Mouse (Mus musculus) left cerebral cortex, adult 2 months (tissue): ENCODE results near the gene Slc35b3. TPM values are rescaled to one million over a fixed set of nuclear protein-coding genes. Genes with fewer than 3 reads are reported as not detected.

Experiments
- DNase-seq, 2 experiments: peaks; one replicate each; pipeline ENCODE4 v3.0.0; 2021 to 2022; ENCODE audit warnings: low spot score in 2 of 2, mixed read lengths in 1 of 2; ENCODE audit errors: extremely low spot score in 1 of 2
- H3K27ac ChIP-seq: fragments of 200-600 bp; 2 replicates; pipeline ENCODE4 v1.8.1; 2022
- H3K4me3 ChIP-seq: fragments of 200-600 bp; 2 replicates; pipeline ENCODE4 v1.8.1; 2022
- CTCF ChIP-seq: fragments of 200-600 bp; IDR thresholded peaks from 2 replicates; pipeline ENCODE4 v1.8.1; 2022; ENCODE audit warnings: antibody characterized with exemption, mild to moderate bottlenecking, moderate library complexity
- intact Hi-C: fragments of 180-260 bp; cut with DNase I; formaldehyde crosslinking; loops from one replicate; pipeline ENCODE4 v1.15.1; 2025
- total RNA-seq, 2 experiments: library from RNA; stranded (reverse); gene quantifications; 2 replicates each; pipeline ENCODE4 v1.2.3; 2021

Slc35b3 gene
- total RNA-seq, 2 experiments from 2014 or later: 19.5 to 20.7 TPM

DNA sequence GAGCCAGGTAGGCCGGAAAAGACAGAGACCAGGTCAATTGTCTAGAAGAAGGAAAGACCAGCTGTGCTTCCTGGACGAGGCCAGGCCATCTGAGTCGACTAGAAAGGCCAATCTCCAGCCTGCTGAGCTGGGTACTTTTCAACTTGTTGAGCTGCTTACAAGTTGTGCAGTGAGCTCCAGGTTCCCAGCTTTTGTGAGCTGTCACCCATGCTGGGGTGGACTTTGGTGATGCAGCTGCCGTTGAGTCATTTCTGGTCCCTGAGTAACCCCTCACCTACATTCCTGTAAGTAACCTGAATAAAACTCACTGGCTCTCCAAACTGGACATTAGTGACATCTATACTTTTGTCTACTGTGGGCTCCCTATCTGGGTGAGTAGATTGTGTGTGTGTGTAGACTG, 10.4 kb upstream of the Slc35b3 start:
- Histone ChIP-seq H3K27ac (no peak overlapping the region), H3K4me3 (no peak overlapping the region)
- intact Hi-C loops: no loop called here
- TF ChIP-seq CTCF: no peak
- no peak for DNase-seq

DNA sequence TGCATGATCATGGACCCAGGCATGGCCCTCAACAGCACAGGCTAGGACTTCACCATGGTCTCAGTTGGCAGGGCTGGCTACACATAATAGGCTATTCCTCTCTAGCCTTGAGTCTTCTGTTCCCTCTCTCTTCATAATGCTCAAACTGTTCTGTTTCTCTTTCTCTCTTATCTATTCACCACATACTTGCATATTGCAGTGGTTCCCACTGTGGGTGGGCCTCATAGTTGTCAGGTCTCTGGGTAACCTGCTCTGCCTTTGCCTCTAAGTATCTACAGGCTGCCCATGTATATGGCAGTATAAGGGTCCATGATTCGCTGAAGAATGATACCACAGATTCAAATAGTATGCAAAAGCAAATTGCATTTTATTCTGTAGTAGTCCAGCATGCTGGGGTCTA, 6.8 kb upstream of the Slc35b3 start:
- no peak overlapping the region for H3K27ac ChIP-seq
- DNase-seq: no peak
- TF ChIP-seq CTCF: no peak
- intact Hi-C loops: no loop called here
- no peak overlapping the region for H3K4me3 ChIP-seq

DNA sequence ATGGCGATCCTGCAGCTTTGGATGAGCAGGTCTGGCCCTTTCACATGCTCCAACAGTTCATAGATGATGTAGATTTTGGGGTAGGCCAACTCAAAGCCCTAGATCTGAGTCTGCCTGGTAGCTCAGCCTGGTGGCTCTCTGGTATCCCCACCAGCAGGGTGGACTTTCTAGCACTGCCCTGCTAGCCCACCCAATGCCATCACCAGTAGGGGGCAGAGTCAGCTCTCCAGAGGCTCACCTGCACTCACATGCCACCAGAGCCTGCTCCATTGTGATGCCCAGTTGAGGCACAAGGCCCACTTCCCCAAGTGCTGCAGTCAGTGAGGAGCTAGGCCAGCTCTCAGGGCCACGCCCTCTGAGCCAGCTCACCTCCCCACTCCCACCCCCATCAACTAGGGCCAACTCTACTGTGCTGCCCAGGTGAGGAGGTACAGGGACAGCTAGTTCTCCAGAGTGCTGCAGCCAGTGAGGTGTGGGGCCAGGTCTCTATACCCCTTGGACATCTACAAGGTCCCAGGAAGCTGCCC, 6.3 kb upstream of the Slc35b3 start:
- Histone ChIP-seq H3K27ac (no peak overlapping the region), H3K4me3 (no peak overlapping the region)
- intact Hi-C loops: no loop called here
- no peak for DNase-seq
- no peak for TF ChIP-seq CTCF

DNA sequence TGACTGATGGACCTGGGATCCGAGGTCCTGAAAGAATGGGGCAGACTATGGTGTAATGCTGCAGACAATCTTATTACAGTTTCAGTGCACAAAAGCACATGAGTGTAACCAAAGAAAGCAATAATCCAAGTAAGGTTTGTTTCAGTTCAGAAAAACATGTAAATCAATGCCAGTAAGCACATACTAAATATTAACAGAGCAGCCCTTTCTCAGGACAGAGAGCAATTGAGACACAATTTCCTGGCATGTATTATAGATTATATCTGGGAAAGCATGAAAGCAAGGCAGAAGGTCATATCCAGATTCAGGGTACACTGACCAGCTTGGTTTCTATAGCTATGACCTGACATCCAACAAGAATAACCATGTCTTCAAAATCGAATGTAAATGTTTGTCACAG, 2.1 kb upstream of the Slc35b3 start:
- no peak for TF ChIP-seq CTCF
- H3K4me3 ChIP-seq: no peak overlapping the region
- no peak for DNase-seq
- no peak overlapping the region for H3K27ac ChIP-seq
- intact Hi-C loops: no loop called here

DNA sequence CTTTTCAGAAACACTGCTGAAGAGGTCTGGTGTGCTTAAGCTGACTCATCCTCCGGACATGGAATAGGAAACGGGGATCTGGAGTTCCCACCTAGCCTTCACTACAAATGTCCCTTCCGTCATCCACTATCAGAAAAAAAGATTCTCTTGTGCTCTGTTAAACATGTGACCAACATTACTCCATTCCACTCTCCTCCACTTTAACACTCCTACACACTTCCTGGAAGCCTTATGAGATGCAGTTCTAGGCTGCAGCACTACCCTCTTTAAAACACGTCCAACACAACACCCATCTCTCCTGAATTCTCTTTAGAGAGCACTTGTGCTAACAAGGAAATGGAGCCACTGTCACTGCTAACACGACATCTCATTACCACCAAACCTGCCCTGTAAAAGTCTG, 2.6 kb downstream of the Slc35b3 start:
- Histone ChIP-seq H3K27ac (no peak overlapping the region), H3K4me3 (peak overlapping the region; percentile 8; the same call in 1 of the 2 replicates)
- intact Hi-C loops: loop anchor here (5.0 kb wide), 1 partner anchor 101 kb away; no protein-coding TSS in a partner anchor
- DNase-seq: no peak
- no peak for TF ChIP-seq CTCF

DNA sequence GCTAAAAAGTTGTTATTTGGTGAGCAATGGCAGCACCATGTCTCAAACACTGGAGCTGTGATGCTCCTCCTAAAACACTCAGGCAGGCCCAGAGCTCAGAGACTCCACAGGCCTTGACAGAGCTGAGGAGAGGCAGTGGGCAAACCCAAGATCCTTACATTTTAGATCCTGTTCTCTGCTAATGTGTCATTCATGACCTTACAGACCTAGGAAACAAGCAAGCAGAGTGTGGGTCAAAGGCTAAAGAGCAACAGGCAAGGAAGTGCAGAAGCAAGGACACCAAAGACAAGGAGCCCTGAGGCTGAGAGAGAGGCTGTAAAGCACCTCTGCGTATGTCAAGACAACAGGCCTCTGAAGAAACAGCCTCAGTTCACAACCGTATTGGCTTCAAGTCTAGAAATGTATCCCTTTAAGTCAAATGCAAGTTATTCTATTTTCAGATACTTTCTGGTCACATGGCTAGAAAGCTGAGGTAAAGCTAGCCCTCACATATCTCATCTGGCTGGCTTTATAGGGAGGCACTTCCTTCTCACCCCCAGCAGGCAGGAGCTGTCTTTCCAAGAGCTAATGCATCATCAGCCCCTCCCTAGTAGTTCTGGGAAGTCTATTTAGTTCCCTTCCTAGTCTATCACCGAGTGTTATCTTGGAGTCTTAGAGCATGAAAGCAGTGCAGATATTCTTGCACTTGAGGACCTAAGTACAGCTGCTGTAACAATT, 14.2 kb downstream of the Slc35b3 start:
- no peak for TF ChIP-seq CTCF
- peak overlapping the region; percentile 67 for H3K27ac ChIP-seq
- no peak for DNase-seq
- intact Hi-C loops: no loop called here
- no peak overlapping the region for H3K4me3 ChIP-seq

DNA sequence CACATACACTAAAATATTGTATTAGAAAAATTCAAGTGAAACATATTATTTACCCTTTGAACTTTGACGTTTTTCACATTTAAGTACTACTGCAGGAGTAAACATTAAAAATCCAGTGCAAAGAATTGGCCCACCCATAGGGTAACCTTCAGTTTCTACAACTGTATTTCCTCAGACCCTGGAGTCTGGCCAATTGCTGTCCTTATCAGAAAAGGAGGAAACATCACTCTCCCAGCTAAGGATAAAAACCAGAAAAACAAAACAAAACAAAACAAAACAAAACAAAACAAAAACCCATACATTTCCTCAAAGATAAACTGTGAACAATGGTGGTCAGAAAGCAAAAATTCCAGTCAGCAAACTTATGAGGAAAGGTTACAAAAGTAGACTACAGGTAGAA, 14.9 kb downstream of the Slc35b3 start:
- no peak for TF ChIP-seq CTCF
- intact Hi-C loops: no loop called here
- Histone ChIP-seq H3K27ac (peak overlapping the region; percentile 67), H3K4me3 (no peak overlapping the region)
- DNase-seq: no peak

DNA sequence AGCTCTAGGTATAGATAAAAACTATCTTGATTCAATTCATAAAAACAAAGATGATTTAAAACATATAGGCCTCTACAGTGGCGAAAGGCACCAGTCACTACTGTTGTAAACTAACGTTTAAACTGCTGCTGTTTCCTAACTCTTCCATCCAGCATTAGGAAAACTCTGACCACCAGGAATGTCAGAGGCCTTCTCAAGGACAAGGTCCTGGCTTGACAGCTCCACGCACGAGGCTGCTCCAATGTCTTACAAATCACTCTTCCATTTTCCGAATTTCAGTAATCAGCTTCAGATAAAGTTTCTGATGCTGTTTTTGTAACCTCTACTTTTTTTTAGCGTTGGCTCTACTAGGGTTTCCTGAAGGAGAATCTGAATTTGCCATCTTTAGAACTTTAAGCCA, 15.7 kb downstream of the Slc35b3 start:
- H3K4me3 ChIP-seq: no peak overlapping the region
- no peak for TF ChIP-seq CTCF
- DNase-seq: no peak
- no peak overlapping the region for H3K27ac ChIP-seq
- intact Hi-C loops: loop anchor here (5.0 kb wide), 1 partner anchor 163 kb away; no protein-coding TSS in a partner anchor

DNA sequence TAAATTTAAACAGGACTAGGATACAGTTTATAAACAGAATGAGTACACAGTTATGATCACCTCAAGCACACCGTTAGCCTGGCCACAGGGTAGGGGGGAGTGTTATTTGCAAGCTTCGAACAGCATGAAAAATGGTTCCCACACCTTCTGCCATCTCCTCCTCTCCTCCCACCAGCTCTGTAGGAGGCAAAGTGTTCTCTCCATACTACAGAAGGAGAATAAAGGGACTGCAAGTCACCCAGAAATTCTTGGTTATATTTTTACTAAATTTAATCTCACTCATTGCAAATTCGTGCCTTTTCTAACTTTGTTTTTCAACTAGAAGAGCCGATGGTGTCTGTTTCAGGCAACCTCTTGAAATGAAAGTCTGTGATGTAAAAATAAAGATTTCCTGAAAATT, 18.9 kb downstream of the Slc35b3 start:
- peak overlapping the region; percentile 50; the same call in 1 of the 2 replicates for H3K27ac ChIP-seq
- no peak overlapping the region for H3K4me3 ChIP-seq
- intact Hi-C loops: loop anchor here (5.0 kb wide), 1 partner anchor 159 kb away; no protein-coding TSS in a partner anchor
- DNase-seq: no peak
- TF ChIP-seq CTCF: no peak

DNA sequence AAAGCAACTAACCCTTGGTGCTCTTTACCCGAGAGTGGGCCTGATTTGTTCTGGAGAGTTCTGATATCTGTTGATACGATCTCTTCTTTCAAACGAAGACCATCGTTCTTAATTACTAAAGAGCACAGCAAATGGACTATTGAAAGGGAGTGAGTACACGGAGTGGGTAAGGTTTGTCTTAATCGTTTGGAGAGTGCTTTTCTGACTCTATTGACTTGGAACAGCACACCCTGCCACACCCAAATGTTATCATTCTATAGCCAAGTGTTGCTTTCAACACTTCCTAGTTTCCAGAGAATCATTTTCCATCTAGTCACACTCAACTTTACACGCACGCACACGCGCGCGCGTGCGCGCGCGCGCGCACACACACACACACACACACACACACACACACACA, 19.4 kb downstream of the Slc35b3 start:
- no peak for DNase-seq
- TF ChIP-seq CTCF: no peak
- H3K4me3 ChIP-seq: no peak overlapping the region
- H3K27ac ChIP-seq: no peak overlapping the region
- intact Hi-C loops: loop anchor here (5.0 kb wide), 1 partner anchor 159 kb away; no protein-coding TSS in a partner anchor

DNA sequence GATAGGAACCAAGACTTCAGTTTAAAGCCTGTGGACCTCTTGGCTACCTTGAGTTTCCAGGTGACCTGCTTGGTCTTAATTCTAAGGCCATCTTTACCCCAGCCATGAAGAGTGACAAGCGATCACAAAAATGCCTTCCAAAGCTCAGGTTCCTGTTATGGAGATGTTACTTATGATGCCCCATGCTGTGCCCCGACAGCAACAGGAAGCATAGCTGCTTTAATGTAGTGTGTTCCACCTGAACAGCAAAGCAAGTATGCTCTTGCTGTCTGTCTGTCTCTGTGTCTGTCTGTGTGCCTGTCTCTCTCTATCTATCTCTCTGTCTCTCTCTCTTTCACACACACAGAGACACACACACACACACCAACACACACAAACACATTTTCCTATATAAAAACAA, 22.2 kb downstream of the Slc35b3 start:
- intact Hi-C loops: loop anchor here (5.0 kb wide), 2 partner anchors 81 to 226 kb away; no protein-coding TSS in a partner anchor

DNA sequence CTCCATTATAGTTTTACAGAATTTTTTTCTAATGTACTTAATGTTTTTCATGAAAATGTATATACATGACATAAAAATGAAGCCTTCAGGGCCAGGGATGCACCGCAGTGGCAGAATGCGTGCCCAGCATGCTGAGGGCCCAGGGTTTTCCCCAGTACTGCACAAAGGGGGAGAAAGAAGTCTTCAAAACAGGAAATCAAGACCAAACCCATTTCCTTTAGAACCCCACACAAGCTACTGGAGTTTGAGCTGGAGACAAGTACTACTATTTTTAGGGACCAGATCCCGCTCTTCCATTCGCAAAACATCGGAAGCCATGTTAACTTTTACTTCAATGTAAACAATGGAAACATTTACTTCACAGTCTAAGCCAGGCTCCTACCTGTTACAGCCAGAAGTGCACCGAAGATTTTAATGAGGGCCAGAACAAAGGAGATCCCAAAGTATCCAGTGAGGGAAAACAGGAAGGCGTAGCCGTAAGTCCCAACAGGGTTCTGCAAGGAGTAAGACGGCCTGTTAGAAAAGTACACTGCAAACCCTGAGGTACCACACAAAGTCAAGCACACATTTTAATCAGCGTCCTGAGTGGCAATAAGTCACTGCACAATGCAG, 23.7 kb downstream of the Slc35b3 start:
- Histone ChIP-seq H3K27ac (no peak overlapping the region), H3K4me3 (no peak overlapping the region)
- no peak for DNase-seq
- no peak for TF ChIP-seq CTCF
- intact Hi-C loops: loop anchor here (5.0 kb wide), 2 partner anchors 80 to 225 kb away; no protein-coding TSS in a partner anchor

More for the DNA sequence above, 22.2 kb downstream of the Slc35b3 start:
- Histone ChIP-seq H3K4me3 (no peak overlapping the region), H3K27ac (no peak overlapping the region)
- DNase-seq: no peak
- TF ChIP-seq CTCF: no peak
